In the genomic region with DNA sequence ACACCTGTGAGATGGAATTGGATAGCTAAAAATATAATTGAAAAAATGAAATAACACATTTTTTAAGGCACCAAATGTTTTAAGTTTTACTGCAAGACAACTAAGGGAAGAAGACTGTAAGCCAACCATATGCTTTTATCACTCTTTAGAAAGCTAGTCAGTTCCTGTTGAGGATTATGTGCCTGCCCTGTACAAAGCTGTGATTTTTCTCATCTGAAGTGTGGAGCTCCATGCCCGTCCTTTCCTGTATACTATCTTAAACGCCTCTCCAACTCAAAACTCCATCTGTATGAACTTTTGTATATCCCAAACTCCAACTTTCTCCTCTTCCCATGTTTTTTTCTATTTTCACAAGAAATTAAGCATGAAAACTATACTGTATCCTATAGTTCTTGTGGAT, we compare ENCODE assay signal across 18 mouse cellular contexts. TPM values are rescaled to one million over a fixed set of nuclear protein-coding genes. Genes with fewer than 3 reads are reported as not detected.
"Had no signal": no experiment of that assay in that cellular context is flagged by ENCODE, and none has a peak within 500 bp of the region (broad histone marks: within the 10 kb centered on the region; RNA-seq: fewer than 3 reads in every experiment).

No protein-coding gene starts in this region.

- DNase-seq: lung, adult 18-20 months; lung, embryonic 14.5 days; lung, postnatal 10 days; lung, postnatal 4 days; midbrain, embryonic 14.5 days; retina, postnatal 1 day; right cerebral cortex, adult 18-20 months; right cerebral cortex, postnatal 25 days; right cerebral cortex, postnatal 4 days; spleen, adult 18-20 months; thymus, adult 18-20 months; thymus, postnatal 14 days; thymus, postnatal 36 days had no signal

- H3K4me3 ChIP-seq: midbrain, embryonic 10.5 days; myocyte; neural tube, embryonic 13.5 days; neural tube, embryonic 15.5 days had no signal

- H3K27ac ChIP-seq: midbrain, embryonic 10.5 days; neural tube, embryonic 13.5 days; neural tube, embryonic 15.5 days had no signal

- H3K4me1 ChIP-seq: midbrain, embryonic 10.5 days; neural tube, embryonic 13.5 days; neural tube, embryonic 15.5 days had no signal

- H3K27me3 ChIP-seq: neural tube, embryonic 13.5 days; neural tube, embryonic 15.5 days had no signal

- H3K9me3 ChIP-seq: midbrain, embryonic 10.5 days; neural tube, embryonic 13.5 days; neural tube, embryonic 15.5 days had no signal

- H3K36me3 ChIP-seq: midbrain, embryonic 10.5 days; neural tube, embryonic 13.5 days; neural tube, embryonic 15.5 days had no signal

- ATAC-seq: midbrain, embryonic 16.5 days had no signal

- H3K9ac ChIP-seq: lung, embryonic 14.5 days; neural tube, embryonic 13.5 days; neural tube, embryonic 15.5 days had no signal

- H3K4me2 ChIP-seq: lung, embryonic 14.5 days; neural tube, embryonic 13.5 days; neural tube, embryonic 15.5 days had no signal

RNA-seq across cellular contexts. Expression of a gene that starts 10.9 kb away (rescaled TPM):
- polyA plus RNA-seq: myocyte had no signal
